Mouse (Mus musculus) spleen, adult 2 months (tissue): ENCODE data around the gene Snrpc.

Experiments used
- CTCF ChIP-seq: fragments of 200-500 bp; IDR thresholded peaks from 2 replicates; pipeline ENCODE4 v1.5.1; 2011; ENCODE audit warnings: mild to moderate bottlenecking, inconsistent platforms; ENCODE audit not compliant: insufficient read depth, insufficient read length, insufficient replicate concordance; ENCODE audit errors: extremely low read depth
- POLR2A ChIP-seq: fragments of 200-500 bp; IDR thresholded peaks from 2 replicates; pipeline ENCODE4 v1.6.1; 2011; ENCODE audit warnings: low read depth, low read length, inconsistent platforms

DNA sequence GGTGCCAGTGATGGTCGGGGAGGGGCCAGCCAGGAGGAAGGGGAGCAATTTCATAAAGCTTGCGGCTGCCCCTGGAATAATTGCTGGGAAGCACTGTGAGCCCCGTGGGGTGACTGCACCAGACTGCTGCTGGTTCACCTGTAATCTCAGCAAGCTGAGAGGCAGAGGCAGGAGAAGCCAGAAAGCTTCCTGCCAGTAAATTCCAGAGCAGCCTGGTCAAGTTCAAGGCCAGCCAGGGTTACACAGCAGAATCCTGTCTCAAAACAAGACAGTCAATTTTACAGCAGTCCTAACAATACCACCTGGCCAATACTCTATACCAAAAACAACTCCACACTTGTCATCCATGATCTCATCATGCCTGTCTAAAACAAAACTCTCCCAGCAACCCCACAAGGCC is 26.0 kb upstream of the Snrpc start:
- TF ChIP-seq CTCF, result no peak
- no peak for TF ChIP-seq POLR2A
